Comparison of ENCODE assay signal across 8 mouse cellular contexts in genomic region chr8:9051699-9052098, GRCm38 (mm10).
DNase-seq lines count a peak whose midpoint lies in the region.

No protein-coding gene starts in this region.

- DNase-seq in kidney, postnatal 4 days = peak; percentile 65 to 75
- DNase-seq in kidney, adult 8-10 months = no peak
- DNase-seq in heart, adult 9 months (ENCODE audit: low spot score in 2 of 2) = peak; percentile 76 to 78
- DNase-seq in layer of hippocampus, postnatal 10 days (ENCODE audit: low spot score in 2 of 2) = peak; percentile 50 to 58
- DNase-seq in ovary, postnatal 36 days (ENCODE audit: low spot score) = peak; percentile 41
- DNase-seq in adrenal gland, postnatal 36 days = no peak
- DNase-seq in cerebellum, adult 18-20 months = no peak
- DNase-seq in embryo, embryonic 9.5 days (ENCODE audit: extremely low spot score) = no peak

Comparison
In these comparisons a context has a peak if more than half of its experiments do, and no peak if none do; other contexts are left out.
1. DNase-seq: peak in kidney, postnatal 4 days (2 of 2), heart, adult 9 months (2 of 2), layer of hippocampus, postnatal 10 days (2 of 2) and ovary, postnatal 36 days (single experiment); none in kidney, adult 8-10 months (0 of 2), adrenal gland, postnatal 36 days (0 of 2), cerebellum, adult 18-20 months (0 of 2) and embryo, embryonic 9.5 days (single experiment).